Mouse (Mus musculus) heart, adult 18-20 months (tissue): Measurements from ENCODE around the gene Gbp9. TPM values are rescaled to one million over a fixed set of nuclear protein-coding genes. Genes with fewer than 3 reads are reported as not detected.

Experiments
- DNase-seq, 2 experiments: peaks; one replicate each; pipeline ENCODE4 v3.0.0; 2021 to 2022; ENCODE audit warnings: mixed read lengths in 1 of 2
- total RNA-seq, 2 experiments: library from RNA; stranded (reverse); gene quantifications; 2 replicates each; pipeline ENCODE4 v1.2.3; 2021

Gbp9 gene
- total RNA-seq, 2 experiments from 2014 or later = 7.7 to 14.9 TPM

GRCm38 (mm10) chr5:105060224-105060623, 79.1 kb downstream of the Gbp9 start:
- no peak for DNase-seq

DNA sequence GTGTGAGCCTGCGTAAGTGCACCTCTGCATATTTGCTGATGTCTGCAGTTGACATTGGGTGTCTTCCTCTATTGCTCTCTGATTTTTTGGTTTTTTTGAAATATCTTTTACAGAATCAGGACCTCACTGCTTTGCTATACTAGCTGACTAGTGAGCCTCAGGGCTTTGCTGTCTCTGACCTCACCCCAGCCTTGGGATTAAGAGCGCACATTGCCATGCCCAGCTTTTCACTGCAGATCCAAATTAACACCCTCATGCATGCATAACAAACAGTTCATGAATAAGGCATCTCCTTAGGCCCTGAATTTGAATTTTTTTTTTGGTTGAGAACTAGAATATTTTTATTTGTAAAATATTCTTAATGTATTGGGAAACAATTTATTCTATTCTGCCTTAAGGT, 84.1 kb downstream of the Gbp9 start:
- DNase-seq = no peak

GRCm38 (mm10) chr5:105053471-105054169, 85.7 kb downstream of the Gbp9 start:
- peak; percentile 5 to 9 for DNase-seq

DNA sequence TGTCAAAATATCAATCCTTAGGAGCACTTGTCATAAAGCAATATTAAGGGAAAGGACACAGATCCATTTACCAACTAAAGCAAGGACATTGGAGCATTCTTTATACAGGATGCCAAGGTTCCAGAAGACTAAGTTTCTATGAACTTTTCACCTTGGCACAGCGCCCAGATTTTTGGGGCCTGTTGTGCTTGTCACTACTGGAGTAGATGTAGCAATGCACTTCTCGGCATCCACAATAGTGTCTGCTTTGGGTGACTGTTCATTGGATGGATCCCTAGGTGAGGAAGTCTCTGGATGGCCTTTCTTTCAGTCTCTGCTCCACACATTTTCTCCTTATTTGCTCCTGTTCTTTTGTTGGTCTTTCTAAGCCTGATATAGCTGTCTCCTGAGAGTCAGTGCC, 107.0 kb downstream of the Gbp9 start:
- no peak for DNase-seq

Other genes starting within 250 kb of the Gbp9 start
- gene Abcg3, start 156.8 kb downstream of the Gbp9 start, total RNA-seq = under 1 TPM; 0.27 to 0.87 TPM
- under 1 TPM; 0.72 to 0.82 TPM for gene Gbp8, start within 50 bp of the Gbp9 start, total RNA-seq
- 10 to 100 TPM in 1 of 2 experiments, 1 to 10 TPM in 1; 3.9 to 22.8 TPM for gene Gbp4, start within 50 bp of the Gbp9 start, total RNA-seq
- gene Gbp10, start 100.0 kb upstream of the Gbp9 start, total RNA-seq = 1 to 10 TPM; 2.3 to 2.4 TPM
- gene Gm43302, start 154.2 kb upstream of the Gbp9 start, total RNA-seq = not detected
- gene Gbp6, start 154.2 kb upstream of the Gbp9 start, total RNA-seq = 10 to 100 TPM; 23.8 to 28.8 TPM